Mouse (Mus musculus): ENCODE measurements around the gene Csnk1e. TPM values are rescaled to one million over a fixed set of nuclear protein-coding genes. Genes with fewer than 3 reads are reported as not detected.

Gene Csnk1e
- polyA plus RNA-seq, 1 experiment from 2014 or later: 7.5 TPM

DNA sequence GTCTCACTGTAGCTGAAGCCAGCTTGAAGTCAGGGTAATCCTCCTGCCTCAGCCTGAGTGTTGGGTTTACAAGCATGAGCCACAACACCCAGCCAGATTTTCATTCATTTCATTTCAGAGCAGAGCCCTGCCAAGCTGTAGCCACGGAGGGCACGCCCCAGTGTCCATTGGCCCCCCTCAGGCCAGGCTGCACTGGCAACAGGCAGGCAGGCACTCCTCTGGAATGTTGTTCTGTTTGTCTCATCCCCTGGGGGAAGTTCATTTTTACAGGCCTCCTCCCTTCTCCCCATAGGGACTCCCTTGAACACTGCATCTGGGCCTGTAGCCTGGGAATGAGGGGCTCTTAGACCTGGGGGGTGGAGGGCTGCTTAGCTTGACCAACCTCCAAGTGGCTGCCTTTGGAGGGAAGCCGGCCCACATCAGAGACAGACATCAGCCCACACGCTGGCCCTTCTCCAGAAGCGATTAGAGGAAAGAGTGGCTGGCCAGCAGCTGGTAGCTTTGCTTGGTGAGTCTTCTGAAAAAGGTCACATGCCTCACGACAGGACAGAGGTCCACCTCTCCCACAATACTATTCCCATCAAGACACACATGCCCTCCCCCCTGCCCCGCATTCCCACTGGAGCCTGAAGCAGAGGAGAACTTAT is 63.8 kb downstream of the Csnk1e start:
- TF ChIP-seq EP300 (IDR thresholded peaks at IDR 0.05; ENCODE audit: low read depth) (no peak), CTCF (IDR thresholded peaks at IDR 0.05; ENCODE audit: low read depth) (no peak)
- H3K27me3 ChIP-seq (ENCODE audit: insufficient read depth, low read length): no peaks in the 10 kb centered on the region
- peak overlapping the region; percentile 66 for H3K27ac ChIP-seq (ENCODE audit: low read depth)
- no peak overlapping the region for H3K4me2 ChIP-seq (ENCODE audit: low read depth, low read length)
- ATAC-seq: peak; percentile 9; the same call in 1 of the 2 replicates
- H3K9me3 ChIP-seq (ENCODE audit: low read length): no peaks in the 10 kb centered on the region
- no peak overlapping the region for H3K9ac ChIP-seq (replicated peaks)
- WGBS (ENCODE audit: insufficient replicate concordance): 48% methylated on average over 7 of the region's 7 CpGs
- no peaks in the 10 kb centered on the region for H3K36me3 ChIP-seq (replicated peaks; ENCODE audit: insufficient read depth, low read length)
- H3K4me1 ChIP-seq (ENCODE audit: insufficient read depth): peaks cover 64% of the 10 kb centered on the region
- H3K4me3 ChIP-seq (ENCODE audit: low read depth, low read length): no peak overlapping the region
- peak; percentile 37 for DNase-seq

DNA sequence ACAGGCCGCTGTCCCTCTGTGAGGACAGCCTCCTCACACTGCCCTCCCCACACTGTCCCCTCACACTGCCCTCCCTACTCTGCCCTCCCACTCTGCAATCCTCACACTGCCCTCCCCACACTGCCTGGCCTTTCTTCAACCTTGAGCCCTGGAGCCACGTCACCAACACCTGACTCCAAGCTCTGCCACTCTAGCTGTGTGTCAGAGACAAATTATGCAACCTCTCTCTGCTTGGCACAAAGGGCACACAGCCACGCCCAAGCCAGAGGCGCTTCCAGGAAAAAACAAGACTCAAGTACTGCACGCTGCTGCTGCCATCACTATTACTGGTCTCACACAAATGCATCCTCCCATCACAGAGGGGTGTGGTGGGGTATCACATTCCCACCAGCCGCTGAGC is 64.9 kb downstream of the Csnk1e start:
- H3K27me3 ChIP-seq (ENCODE audit: insufficient read depth, low read length): no peaks in the 10 kb centered on the region
- H3K9ac ChIP-seq (replicated peaks): no peak overlapping the region
- ATAC-seq: peak; percentile 77
- no peaks in the 10 kb centered on the region for H3K36me3 ChIP-seq (replicated peaks; ENCODE audit: insufficient read depth, low read length)
- DNase-seq: peak; percentile 67
- peak overlapping the region; percentile 69 for H3K27ac ChIP-seq (ENCODE audit: low read depth)
- H3K4me1 ChIP-seq (ENCODE audit: insufficient read depth): peaks cover 64% of the 10 kb centered on the region
- WGBS (ENCODE audit: insufficient replicate concordance): 47% methylated on average over 6 of the region's 6 CpGs
- TF ChIP-seq CTCF (IDR thresholded peaks at IDR 0.05; ENCODE audit: low read depth): no peak
- peak; percentile 77; the same call in 1 of the 2 replicates for TF ChIP-seq EP300 (IDR thresholded peaks at IDR 0.05; ENCODE audit: low read depth)
- H3K4me3 ChIP-seq (ENCODE audit: low read depth, low read length): no peak overlapping the region
- H3K9me3 ChIP-seq (ENCODE audit: low read length): no peaks in the 10 kb centered on the region
- H3K4me2 ChIP-seq (ENCODE audit: low read depth, low read length): no peak overlapping the region

DNA sequence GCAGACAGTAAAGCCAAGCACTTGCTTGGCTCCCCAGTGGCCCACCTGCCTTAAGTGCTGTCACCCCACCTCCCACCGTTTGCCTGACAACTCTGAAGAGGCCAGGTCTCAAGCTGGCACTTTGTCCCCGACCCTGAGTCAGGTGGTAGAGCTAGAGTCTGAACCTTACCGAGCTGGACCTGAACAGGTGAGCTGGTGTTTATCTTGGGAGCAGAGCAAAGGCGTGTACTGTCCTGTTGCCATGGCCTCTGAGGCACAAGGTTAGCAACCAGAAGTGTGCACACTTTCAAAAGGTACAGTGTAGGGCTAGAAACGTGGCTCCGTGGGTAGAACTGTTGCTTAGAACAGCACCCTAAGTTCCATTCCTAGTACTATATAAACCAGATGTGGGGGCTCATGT is 67.2 kb downstream of the Csnk1e start:
- no peaks in the 10 kb centered on the region for H3K36me3 ChIP-seq (replicated peaks; ENCODE audit: insufficient read depth, low read length)
- H3K27ac ChIP-seq (ENCODE audit: low read depth): peak overlapping the region; percentile 69
- no peaks in the 10 kb centered on the region for H3K27me3 ChIP-seq (ENCODE audit: insufficient read depth, low read length)
- no peak overlapping the region for H3K4me3 ChIP-seq (ENCODE audit: low read depth, low read length)
- H3K4me2 ChIP-seq (ENCODE audit: low read depth, low read length): no peak overlapping the region
- 63% methylated on average over 6 of the region's 6 CpGs for WGBS (ENCODE audit: insufficient replicate concordance)
- H3K9ac ChIP-seq (replicated peaks): no peak overlapping the region
- ATAC-seq: peak; percentile 68
- H3K9me3 ChIP-seq (ENCODE audit: low read length): no peaks in the 10 kb centered on the region
- no peak for DNase-seq
- peaks cover 56% of the 10 kb centered on the region for H3K4me1 ChIP-seq (ENCODE audit: insufficient read depth)
- TF ChIP-seq EP300 (IDR thresholded peaks at IDR 0.05; ENCODE audit: low read depth) (no peak), CTCF (IDR thresholded peaks at IDR 0.05; ENCODE audit: low read depth) (no peak)

DNA sequence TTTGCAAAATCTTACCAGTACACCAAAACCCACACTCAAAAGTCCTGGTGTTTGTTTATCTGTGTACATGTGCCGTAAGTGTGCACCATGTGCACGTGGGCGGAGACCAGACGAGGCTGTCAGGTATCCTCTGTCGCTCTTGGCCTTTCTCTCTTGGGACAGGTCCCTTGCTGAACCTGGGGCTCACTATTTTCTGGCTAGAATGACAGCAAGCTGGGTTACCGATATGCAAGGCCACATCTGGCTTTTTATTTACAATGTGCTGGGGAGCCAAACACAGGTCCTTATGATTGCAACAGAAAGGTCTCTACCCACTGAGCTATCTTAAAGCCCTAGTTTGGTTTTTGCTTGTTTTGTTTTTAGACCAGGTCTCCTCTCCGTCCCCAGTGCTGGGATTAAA is 67.8 kb downstream of the Csnk1e start:
- ATAC-seq (no peak), DNase-seq (no peak)
- TF ChIP-seq CTCF (IDR thresholded peaks at IDR 0.05; ENCODE audit: low read depth): no peak
- TF ChIP-seq EP300 (IDR thresholded peaks at IDR 0.05; ENCODE audit: low read depth): no peak
- H3K27me3 ChIP-seq (ENCODE audit: insufficient read depth, low read length): no peaks in the 10 kb centered on the region
- no peak overlapping the region for H3K4me3 ChIP-seq (ENCODE audit: low read depth, low read length)
- no peak overlapping the region for H3K9ac ChIP-seq (replicated peaks)
- no peaks in the 10 kb centered on the region for H3K36me3 ChIP-seq (replicated peaks; ENCODE audit: insufficient read depth, low read length)
- no peaks in the 10 kb centered on the region for H3K9me3 ChIP-seq (ENCODE audit: low read length)
- peak overlapping the region; percentile 69 for H3K27ac ChIP-seq (ENCODE audit: low read depth)
- H3K4me2 ChIP-seq (ENCODE audit: low read depth, low read length): no peak overlapping the region
- 45% methylated on average over 7 of the region's 7 CpGs for WGBS (ENCODE audit: insufficient replicate concordance)
- H3K4me1 ChIP-seq (ENCODE audit: insufficient read depth): peaks cover 50% of the 10 kb centered on the region

DNA sequence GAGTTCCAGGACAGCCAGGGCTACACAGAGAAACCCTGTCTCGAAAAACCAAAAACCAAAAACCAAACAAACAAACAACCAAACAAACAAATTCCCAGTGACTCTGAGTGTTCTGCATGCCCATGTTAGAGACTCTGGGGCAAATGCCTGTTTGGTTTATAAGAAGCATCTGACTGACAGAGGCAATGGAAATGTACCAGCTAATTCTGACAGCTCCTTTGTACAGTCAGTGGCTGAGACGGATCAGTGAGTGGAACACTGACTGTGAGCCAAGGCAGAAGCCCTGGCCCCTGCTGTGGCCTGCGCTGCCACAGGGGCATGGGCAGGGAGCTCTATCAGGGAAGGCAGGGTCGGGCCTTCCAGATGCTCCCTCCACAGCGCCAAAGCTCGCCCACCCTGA is 68.3 kb downstream of the Csnk1e start:
- H3K4me1 ChIP-seq (ENCODE audit: insufficient read depth): peaks cover 45% of the 10 kb centered on the region
- no peaks in the 10 kb centered on the region for H3K27me3 ChIP-seq (ENCODE audit: insufficient read depth, low read length)
- no peaks in the 10 kb centered on the region for H3K36me3 ChIP-seq (replicated peaks; ENCODE audit: insufficient read depth, low read length)
- no peak overlapping the region for H3K9ac ChIP-seq (replicated peaks)
- H3K9me3 ChIP-seq (ENCODE audit: low read length): no peaks in the 10 kb centered on the region
- no peak overlapping the region for H3K4me2 ChIP-seq (ENCODE audit: low read depth, low read length)
- H3K27ac ChIP-seq (ENCODE audit: low read depth): peak overlapping the region; percentile 69
- H3K4me3 ChIP-seq (ENCODE audit: low read depth, low read length): no peak overlapping the region
- no peak for DNase-seq
- no peak for ATAC-seq
- 63% methylated on average over 6 of the region's 6 CpGs for WGBS (ENCODE audit: insufficient replicate concordance)
- TF ChIP-seq CTCF (IDR thresholded peaks at IDR 0.05; ENCODE audit: low read depth) (no peak), EP300 (IDR thresholded peaks at IDR 0.05; ENCODE audit: low read depth) (no peak)

DNA sequence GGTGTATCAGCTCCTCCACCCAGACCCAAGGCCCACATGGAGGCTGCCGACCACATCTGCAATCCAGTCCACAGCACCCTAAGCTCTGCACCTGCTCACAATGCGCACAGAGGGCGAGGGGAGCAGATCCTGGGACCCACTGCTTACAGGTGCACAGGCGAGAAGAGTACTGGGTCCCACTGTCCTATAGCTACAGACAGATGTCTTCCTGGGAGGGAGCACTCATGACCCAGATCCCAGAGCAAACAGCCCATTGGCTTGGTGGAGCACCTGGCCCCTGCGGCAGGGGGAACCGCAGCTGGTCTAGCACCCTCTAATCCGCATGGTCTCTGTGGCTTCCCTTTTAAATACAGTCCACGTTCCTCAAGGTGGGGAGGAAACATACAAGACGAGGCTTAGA is 73.7 kb downstream of the Csnk1e start:
- no peak overlapping the region for H3K4me2 ChIP-seq (ENCODE audit: low read depth, low read length)
- 75% methylated on average over 9 of the region's 9 CpGs for WGBS (ENCODE audit: insufficient replicate concordance)
- no peak for DNase-seq

More for the DNA sequence above, 73.7 kb downstream of the Csnk1e start:
- no peak for ATAC-seq
- Histone ChIP-seq H3K4me1 (ENCODE audit: insufficient read depth) (no peaks in the 10 kb centered on the region), H3K9ac (replicated peaks) (no peak overlapping the region), H3K4me3 (ENCODE audit: low read depth, low read length) (no peak overlapping the region), H3K27me3 (ENCODE audit: insufficient read depth, low read length) (no peaks in the 10 kb centered on the region), H3K9me3 (ENCODE audit: low read length) (no peaks in the 10 kb centered on the region), H3K36me3 (replicated peaks; ENCODE audit: insufficient read depth, low read length) (peaks cover 15% of the 10 kb centered on the region), H3K27ac (ENCODE audit: low read depth) (no peak overlapping the region)
- TF ChIP-seq EP300 (IDR thresholded peaks at IDR 0.05; ENCODE audit: low read depth): no peak
- TF ChIP-seq CTCF (IDR thresholded peaks at IDR 0.05; ENCODE audit: low read depth): no peak
